Mouse (Mus musculus): Measurements from ENCODE around the gene Mcf2l. TPM values are rescaled to one million over a fixed set of nuclear protein-coding genes. Genes with fewer than 3 reads are reported as not detected.

The Mcf2l gene
- total and polyA plus RNA-seq, 3 experiments: 0.49 TPM; not detected in 2

- Histone ChIP-seq H3K36me3 (replicated peaks) (no peaks in the 10 kb centered on the region), H3K4me3 (ENCODE audit: low read depth, low read length) (no peak overlapping the region), H3K9me3 (replicated peaks) (no peaks in the 10 kb centered on the region), H3K27me3 (ENCODE audit: insufficient read depth, low read length) (peaks cover 2% of the 10 kb centered on the region; the same call in 1 of the 2 replicates), H3K4me1 (ENCODE audit: insufficient read depth, low read depth, low read length) (no peaks in the 10 kb centered on the region)
- ATAC-seq (ENCODE audit: extremely low read depth, insufficient number of reproducible peaks, low FRiP score, poor library complexity, severe bottlenecking) (no peak), DNase-seq (ENCODE audit: low spot score) (no peak)
- TF ChIP-seq GATA2 (IDR thresholded peaks at IDR 0.05; ENCODE audit: borderline replicate concordance, low read depth, low read length) (no peak), POLR2AphosphoS5 (IDR thresholded peaks at IDR 0.05; ENCODE audit: insufficient replicate concordance, low read depth, low read length) (no peak), GATA1 (IDR thresholded peaks at IDR 0.05; ENCODE audit: borderline replicate concordance, low read length) (no peak), CTCF (IDR thresholded peaks at IDR 0.05; ENCODE audit: low read depth, low read length) (no peak)
Observed at GRCm38 (mm10) chr8:12829381-12829780, 44.2 kb upstream of the Mcf2l start.

- H3K4me1 ChIP-seq (ENCODE audit: insufficient read depth, low read depth, low read length): no peaks in the 10 kb centered on the region
- DNase-seq (ENCODE audit: low spot score): no peak
- no peak overlapping the region for H3K4me3 ChIP-seq (ENCODE audit: low read depth, low read length)
- H3K9me3 ChIP-seq (replicated peaks): no peaks in the 10 kb centered on the region
- TF ChIP-seq GATA1 (IDR thresholded peaks at IDR 0.05; ENCODE audit: borderline replicate concordance, low read length) (no peak), TAL1 (conservative IDR thresholded peaks at IDR 0.05; ENCODE audit: low read depth, low read length) (no peak), CTCF (IDR thresholded peaks at IDR 0.05; ENCODE audit: low read depth, low read length) (no peak), GATA2 (IDR thresholded peaks at IDR 0.05; ENCODE audit: borderline replicate concordance, low read depth, low read length) (no peak), POLR2AphosphoS5 (IDR thresholded peaks at IDR 0.05; ENCODE audit: insufficient replicate concordance, low read depth, low read length) (no peak)
- no peak for ATAC-seq (ENCODE audit: extremely low read depth, insufficient number of reproducible peaks, low FRiP score, poor library complexity, severe bottlenecking)
- no peaks in the 10 kb centered on the region for H3K36me3 ChIP-seq (replicated peaks)
- H3K27me3 ChIP-seq (ENCODE audit: insufficient read depth, low read length): peaks cover 2% of the 10 kb centered on the region; the same call in 1 of the 2 replicates
Observed at GRCm38 (mm10) chr8:12831659-12832589, 41.7 kb upstream of the Mcf2l start.

GRCm38 (mm10) chr8:12833616-12834015 lies 40.0 kb upstream of the Mcf2l start:
- DNase-seq (ENCODE audit: low spot score): no peak
- H3K9me3 ChIP-seq (replicated peaks): no peaks in the 10 kb centered on the region
- ATAC-seq (ENCODE audit: extremely low read depth, insufficient number of reproducible peaks, low FRiP score, poor library complexity, severe bottlenecking): no peak
- 0 out of 2 replicates have a peak, but pooled peaks cover 2% of the 10 kb centered on the region for H3K27me3 ChIP-seq (ENCODE audit: insufficient read depth, low read length)
- no peaks in the 10 kb centered on the region for H3K4me1 ChIP-seq (ENCODE audit: insufficient read depth, low read depth, low read length)
- TF ChIP-seq GATA2 (IDR thresholded peaks at IDR 0.05; ENCODE audit: borderline replicate concordance, low read depth, low read length) (no peak), CTCF (IDR thresholded peaks at IDR 0.05; ENCODE audit: low read depth, low read length) (no peak), GATA1 (IDR thresholded peaks at IDR 0.05; ENCODE audit: borderline replicate concordance, low read length) (no peak), TAL1 (conservative IDR thresholded peaks at IDR 0.05; ENCODE audit: low read depth, low read length) (no peak)
- H3K36me3 ChIP-seq (replicated peaks): no peaks in the 10 kb centered on the region
- no peak overlapping the region for H3K4me3 ChIP-seq (ENCODE audit: low read depth, low read length)

GRCm38 (mm10) chr8:12840834-12841233 lies 32.8 kb upstream of the Mcf2l start:
- H3K36me3 ChIP-seq (replicated peaks): no peaks in the 10 kb centered on the region
- no peak for DNase-seq (ENCODE audit: low spot score)
- peaks cover 5% of the 10 kb centered on the region; the same call in 1 of the 2 replicates for H3K27me3 ChIP-seq (ENCODE audit: insufficient read depth, low read length)
- TF ChIP-seq GATA1 (IDR thresholded peaks at IDR 0.05; ENCODE audit: borderline replicate concordance, low read length) (no peak), TAL1 (conservative IDR thresholded peaks at IDR 0.05; ENCODE audit: low read depth, low read length) (no peak), POLR2AphosphoS5 (IDR thresholded peaks at IDR 0.05; ENCODE audit: insufficient replicate concordance, low read depth, low read length) (no peak), CTCF (IDR thresholded peaks at IDR 0.05; ENCODE audit: low read depth, low read length) (no peak), GATA2 (IDR thresholded peaks at IDR 0.05; ENCODE audit: borderline replicate concordance, low read depth, low read length) (no peak)
- H3K4me1 ChIP-seq (ENCODE audit: insufficient read depth, low read depth, low read length): no peaks in the 10 kb centered on the region
- no peaks in the 10 kb centered on the region for H3K9me3 ChIP-seq (replicated peaks)
- ATAC-seq (ENCODE audit: extremely low read depth, insufficient number of reproducible peaks, low FRiP score, poor library complexity, severe bottlenecking): no peak
- no peak overlapping the region for H3K4me3 ChIP-seq (ENCODE audit: low read depth, low read length)

- H3K4me1 ChIP-seq (ENCODE audit: insufficient read depth, low read depth, low read length): no peaks in the 10 kb centered on the region
- no peaks in the 10 kb centered on the region for H3K9me3 ChIP-seq (replicated peaks)
- no peak for DNase-seq (ENCODE audit: low spot score)
- no peaks in the 10 kb centered on the region for H3K36me3 ChIP-seq (replicated peaks)
- no peak for ATAC-seq (ENCODE audit: extremely low read depth, insufficient number of reproducible peaks, low FRiP score, poor library complexity, severe bottlenecking)
- H3K4me3 ChIP-seq (ENCODE audit: low read depth, low read length): no peak overlapping the region
- peaks cover 7% of the 10 kb centered on the region; the same call in 1 of the 2 replicates for H3K27me3 ChIP-seq (ENCODE audit: insufficient read depth, low read length)
- no peak for TF ChIP-seq POLR2AphosphoS5 (IDR thresholded peaks at IDR 0.05; ENCODE audit: insufficient replicate concordance, low read depth, low read length)
- no peak for TF ChIP-seq GATA1 (IDR thresholded peaks at IDR 0.05; ENCODE audit: borderline replicate concordance, low read length)
- TF ChIP-seq TAL1 (conservative IDR thresholded peaks at IDR 0.05; ENCODE audit: low read depth, low read length): no peak
- no peak for TF ChIP-seq GATA2 (IDR thresholded peaks at IDR 0.05; ENCODE audit: borderline replicate concordance, low read depth, low read length)
- no peak for TF ChIP-seq CTCF (IDR thresholded peaks at IDR 0.05; ENCODE audit: low read depth, low read length)
Observed at GRCm38 (mm10) chr8:12842342-12842995, 31.1 kb upstream of the Mcf2l start.

- peaks cover 8% of the 10 kb centered on the region; the same call in 1 of the 2 replicates for H3K27me3 ChIP-seq (ENCODE audit: insufficient read depth, low read length)
- H3K9me3 ChIP-seq (replicated peaks): no peaks in the 10 kb centered on the region
- H3K36me3 ChIP-seq (replicated peaks): no peaks in the 10 kb centered on the region
- TF ChIP-seq CTCF (IDR thresholded peaks at IDR 0.05; ENCODE audit: low read depth, low read length): no peak
- TF ChIP-seq GATA1 (IDR thresholded peaks at IDR 0.05; ENCODE audit: borderline replicate concordance, low read length): no peak
- no peak for TF ChIP-seq GATA2 (IDR thresholded peaks at IDR 0.05; ENCODE audit: borderline replicate concordance, low read depth, low read length)
- TF ChIP-seq POLR2AphosphoS5 (IDR thresholded peaks at IDR 0.05; ENCODE audit: insufficient replicate concordance, low read depth, low read length): no peak
- no peak for TF ChIP-seq TAL1 (conservative IDR thresholded peaks at IDR 0.05; ENCODE audit: low read depth, low read length)
- no peak for ATAC-seq (ENCODE audit: extremely low read depth, insufficient number of reproducible peaks, low FRiP score, poor library complexity, severe bottlenecking)
- no peak for DNase-seq (ENCODE audit: low spot score)
- H3K4me1 ChIP-seq (ENCODE audit: insufficient read depth, low read depth, low read length): no peaks in the 10 kb centered on the region
- H3K4me3 ChIP-seq (ENCODE audit: low read depth, low read length): no peak overlapping the region
Observed at GRCm38 (mm10) chr8:12844347-12844950, 29.2 kb upstream of the Mcf2l start.

Data from G1E (cell line).